Mouse (Mus musculus) liver, adult 2 months (tissue): ENCODE results near the gene Foxr1. TPM values are rescaled to one million over a fixed set of nuclear protein-coding genes. Genes with fewer than 3 reads are reported as not detected.
"Not testable (repeated sequence)": the region's sequence is repeated elsewhere in the genome, so short reads cannot be mapped to it uniquely, and the experiment has no call there.

ENCODE experiments used
- DNase-seq: peaks from one replicate; pipeline ENCODE4 v3.0.0-alpha.2; 2011; ENCODE audit warnings: low read depth, low spot score; ENCODE audit errors: extremely low read depth
- H3K27ac ChIP-seq: fragments of 200-500 bp; replicated peaks from 2 replicates; pipeline ENCODE4 v1.5.1; 2012; ENCODE audit warnings: low read depth, mild to moderate bottlenecking, control low read depth, inconsistent platforms, low read length; ENCODE audit not compliant: insufficient read depth
- H3K27me3 ChIP-seq: fragments of 200-500 bp; 2 replicates; pipeline ENCODE4 v1.6.1; 2012; ENCODE audit warnings: mild to moderate bottlenecking, moderate library complexity, low read length, inconsistent platforms; ENCODE audit not compliant: control insufficient read depth, insufficient read depth
- H3K36me3 ChIP-seq: fragments of 200-500 bp; 2 replicates; pipeline ENCODE4 v1.6.1; 2012; ENCODE audit warnings: low read length, inconsistent platforms; ENCODE audit not compliant: control insufficient read depth, insufficient read depth
- H3K4me1 ChIP-seq: fragments of 200-500 bp; 2 replicates; pipeline ENCODE4 v1.6.1; 2011; ENCODE audit warnings: low read length; ENCODE audit not compliant: control insufficient read depth, insufficient read depth
- H3K4me3 ChIP-seq: fragments of 200-500 bp; 2 replicates; pipeline ENCODE4 v1.5.1; 2011; ENCODE audit warnings: low read depth, mild to moderate bottlenecking, control low read depth, low read length, moderate library complexity; ENCODE audit not compliant: insufficient read depth
- H3K79me2 ChIP-seq: fragments of 200-500 bp; 2 replicates; pipeline ENCODE4 v1.6.1; 2012; ENCODE audit warnings: inconsistent platforms, mild to moderate bottlenecking, low read length, moderate library complexity; ENCODE audit not compliant: control insufficient read depth, insufficient read depth
- H3K9ac ChIP-seq: fragments of 200-500 bp; 2 replicates; pipeline ENCODE4 v1.6.1; 2012; ENCODE audit warnings: low read depth, mild to moderate bottlenecking, control low read depth, inconsistent platforms, low read length
- CTCF ChIP-seq: fragments of 200-500 bp; IDR thresholded peaks from 2 replicates; pipeline ENCODE4 v1.5.1; 2011; ENCODE audit warnings: low read depth, low read length, control low read depth
- POLR2A ChIP-seq: fragments of 200-500 bp; IDR thresholded peaks from 2 replicates; pipeline ENCODE4 v1.6.1; 2011; ENCODE audit warnings: low read length, control low read depth; ENCODE audit not compliant: insufficient read depth; ENCODE audit errors: extremely low read depth
- WGBS: fragments of 180-500 bp; shearing (Covaris S2); methylation state at CpG from one replicate; pipeline ENCODE4 v1.1.7; 2018; 5-methylcytosine and 5-hydroxymethylcytosine counted together
- polyA plus RNA-seq: library from polyadenylated mRNA; depleted of rRNA; stranded (reverse); fragments of >200 nt; gene quantifications from 2 replicates; pipeline ENCODE4 v1.2.3, GENCODE M21; 2012
- total RNA-seq: library from RNA; depleted of rRNA; stranded (reverse); fragments of >200 nt; gene quantifications from 2 replicates; pipeline ENCODE4 v1.2.3, GENCODE M21; 2014

Gene Foxr1
- total and polyA plus RNA-seq, 2 experiments: not detected

GRCm38 (mm10) chr9:44417156-44417891 lies 23.6 kb downstream of the Foxr1 start:
- H3K36me3 ChIP-seq: peaks cover 7% of the 10 kb centered on the region
- no peaks in the 10 kb centered on the region for H3K27me3 ChIP-seq
- 4% methylated on average over 26 of the region's 26 CpGs for WGBS
- peak overlapping the region; percentile 84 for H3K4me3 ChIP-seq
- peaks cover 6% of the 10 kb centered on the region; the same call in 1 of the 2 replicates for H3K79me2 ChIP-seq
- TF ChIP-seq POLR2A: no peak
- TF ChIP-seq CTCF: no peak
- peak overlapping the region; percentile 68 for H3K27ac ChIP-seq
- no peak for DNase-seq
- H3K4me1 ChIP-seq: peaks cover 4% of the 10 kb centered on the region; the same call in 1 of the 2 replicates
- H3K9ac ChIP-seq: peak overlapping the region; percentile 87

GRCm38 (mm10) chr9:44412781-44413180 lies 28.2 kb downstream of the Foxr1 start:
- Histone ChIP-seq H3K36me3 (peaks cover 34% of the 10 kb centered on the region), H3K27ac (no peak overlapping the region)
- WGBS: 79% methylated on average over 2 of the region's 2 CpGs

GRCm38 (mm10) chr9:44412306-44412705 lies 28.6 kb downstream of the Foxr1 start:
- no peak for DNase-seq
- Histone ChIP-seq H3K9ac (no peak overlapping the region), H3K4me1 (peaks cover 7% of the 10 kb centered on the region), H3K27me3 (no peaks in the 10 kb centered on the region), H3K4me3 (no peak overlapping the region), H3K79me2 (peaks cover 6% of the 10 kb centered on the region; the same call in 1 of the 2 replicates), H3K36me3 (peaks cover 34% of the 10 kb centered on the region), H3K27ac (no peak overlapping the region)
- TF ChIP-seq POLR2A (no peak), CTCF (no peak)
- WGBS: 71% methylated on average over 4 of the region's 4 CpGs

More at GRCm38 (mm10) chr9:44412781-44413180, 28.2 kb downstream of the Foxr1 start:
- peaks cover 8% of the 10 kb centered on the region for H3K4me1 ChIP-seq
- no peaks in the 10 kb centered on the region for H3K27me3 ChIP-seq
- H3K79me2 ChIP-seq: peaks cover 6% of the 10 kb centered on the region; the same call in 1 of the 2 replicates
- no peak overlapping the region for H3K9ac ChIP-seq
- DNase-seq: no peak
- no peak for TF ChIP-seq CTCF
- TF ChIP-seq POLR2A: no peak
- no peak overlapping the region for H3K4me3 ChIP-seq

DNA sequence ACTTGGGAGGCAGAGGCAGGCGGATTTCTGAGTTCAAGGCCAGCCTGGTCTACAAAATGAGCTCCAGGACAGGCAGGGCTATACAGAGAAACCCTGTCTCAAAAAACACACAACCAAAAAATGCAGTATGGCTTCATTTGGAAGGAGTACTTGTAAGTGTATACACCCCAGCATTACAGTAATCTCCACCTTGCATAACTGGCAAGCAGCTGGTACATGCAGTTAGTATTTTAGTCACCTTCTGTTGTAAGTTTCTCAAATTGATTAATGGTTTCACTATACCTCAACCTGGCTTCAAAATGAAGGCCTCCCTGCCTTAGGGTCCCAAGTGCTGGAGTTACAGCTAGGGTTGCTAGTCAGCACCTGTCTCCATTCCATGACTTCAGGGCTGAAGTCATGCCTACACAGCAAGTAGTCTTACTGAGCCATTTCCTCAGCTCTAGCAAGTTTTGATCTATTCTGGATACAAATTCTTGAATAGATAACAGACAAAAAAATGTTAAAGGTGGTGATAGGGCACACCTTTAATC lies 29.3 kb downstream of the Foxr1 start:
- H3K4me3 ChIP-seq: no peak overlapping the region
- H3K4me1 ChIP-seq: peaks cover 3% of the 10 kb centered on the region
- TF ChIP-seq CTCF: no peak
- no peak for TF ChIP-seq POLR2A
- no peaks in the 10 kb centered on the region for H3K27me3 ChIP-seq
- H3K9ac ChIP-seq: no peak overlapping the region
- peaks cover 6% of the 10 kb centered on the region; the same call in 1 of the 2 replicates for H3K79me2 ChIP-seq
- no peak overlapping the region for H3K27ac ChIP-seq
- no peak for DNase-seq
- peaks cover 34% of the 10 kb centered on the region for H3K36me3 ChIP-seq
- WGBS: 90% methylated on average over 1 of the region's 1 CpGs

GRCm38 (mm10) chr9:44410647-44411336 lies 30.1 kb downstream of the Foxr1 start:
- 87% methylated on average over 2 of the region's 2 CpGs for WGBS
- H3K27ac ChIP-seq: no peak overlapping the region
- peaks cover 6% of the 10 kb centered on the region for H3K4me1 ChIP-seq
- no peaks in the 10 kb centered on the region for H3K27me3 ChIP-seq
- no peak for DNase-seq
- H3K79me2 ChIP-seq: peaks cover 3% of the 10 kb centered on the region; the same call in 1 of the 2 replicates
- TF ChIP-seq CTCF: no peak
- no peak for TF ChIP-seq POLR2A
- no peak overlapping the region for H3K9ac ChIP-seq
- H3K4me3 ChIP-seq: no peak overlapping the region
- H3K36me3 ChIP-seq: peaks cover 34% of the 10 kb centered on the region

- Histone ChIP-seq H3K4me3 (peak overlapping the region; percentile 93; the same call in 1 of the 2 replicates), H3K4me1 (peaks cover 12% of the 10 kb centered on the region), H3K9ac (peak overlapping the region; percentile 57; the same call in 1 of the 2 replicates), H3K36me3 (peaks cover 40% of the 10 kb centered on the region)
- H3K27ac ChIP-seq, H3K79me2 ChIP-seq, H3K27me3 ChIP-seq, DNase-seq: not testable (repeated sequence)
- WGBS: 56% methylated on average over 9 of the region's 9 CpGs
Observed at GRCm38 (mm10) chr9:44408693-44409092, 32.2 kb downstream of the Foxr1 start.
